In the genomic region with DNA sequence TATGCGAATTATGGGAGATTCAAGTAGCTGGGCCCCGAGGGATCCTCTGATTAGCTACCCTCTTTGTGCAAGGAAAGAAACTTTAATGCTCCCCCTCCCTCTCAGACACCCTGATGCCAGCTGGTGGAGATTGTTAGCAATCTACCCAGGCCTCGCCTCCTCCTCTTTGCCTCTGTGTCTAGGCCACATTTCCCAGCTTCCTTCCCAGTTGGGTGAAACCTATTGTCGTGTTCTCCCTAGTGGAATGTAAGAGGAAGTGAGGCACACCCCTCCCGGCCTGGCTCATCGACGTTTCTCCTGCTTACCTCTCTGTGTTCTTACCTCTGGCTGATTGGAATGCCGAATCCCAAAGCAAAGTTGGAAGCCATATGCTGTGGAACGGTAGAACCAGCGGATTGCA, we compare ENCODE assay signal across 11 mouse cellular contexts. TPM values are rescaled to one million over a fixed set of nuclear protein-coding genes. Genes with fewer than 3 reads are reported as not detected.
A peak's percentile ranks its signal among the peaks of the same experiment; 100 is the strongest.
DNase-seq lines count a peak whose midpoint lies in the region; ATAC-seq lines count a peak whose summit lies in the region.
"Had no signal": no experiment of that assay in that cellular context is flagged by ENCODE, and none has a peak within 500 bp of the region (broad histone marks: within the 10 kb centered on the region; RNA-seq: fewer than 3 reads in every experiment).

No protein-coding gene starts in this region.

- H3K27ac ChIP-seq in forebrain, embryonic 10.5 days = 0 out of 2 replicates have a peak overlapping the region, but pooled peaks have one; percentile 13
- H3K27ac ChIP-seq in forebrain, embryonic 14.5 days (ENCODE audit: low read depth, low read length) = no peak overlapping the region; the same call in 1 of the 2 replicates
- peak overlapping the region; percentile 30; the same call in 1 of the 2 replicates for H3K27ac ChIP-seq in midbrain, embryonic 13.5 days
- H3K27ac ChIP-seq in midbrain, embryonic 11.5 days (ENCODE audit: low read depth, low read length) = no peak overlapping the region
- H3K27ac ChIP-seq: hindbrain, embryonic 14.5 days had no signal

- ATAC-seq in forebrain, embryonic 14.5 days = no peak
- ATAC-seq in midbrain, embryonic 13.5 days = no peak
- no peak for ATAC-seq in midbrain, embryonic 11.5 days (ENCODE audit: low FRiP score)

- no peak for DNase-seq in forebrain, embryonic 10.5 days (ENCODE audit: extremely low spot score, low spot score)
- no peak for DNase-seq in forebrain, embryonic 14.5 days (ENCODE audit: low spot score)
- DNase-seq in midbrain, embryonic 11.5 days (ENCODE audit: low spot score, missing footprints) = no peak
- peak; percentile 53 for DNase-seq in kidney, postnatal 10 days
- DNase-seq in lung, postnatal 4 days = peak; percentile 65 to 72
- no peak for DNase-seq in layer of hippocampus, adult 18-20 months (ENCODE audit: low spot score in 2 of 2)
- no peak for DNase-seq in layer of hippocampus, postnatal 36 days
- DNase-seq: adrenal gland, postnatal 25 days; cerebellum, adult 9-10 months had no signal

- H3K4me1 ChIP-seq in forebrain, embryonic 10.5 days = peaks cover 57% of the 10 kb centered on the region
- H3K4me1 ChIP-seq in forebrain, embryonic 14.5 days (ENCODE audit: control insufficient read depth, insufficient read depth, low read length) = peaks cover 10% of the 10 kb centered on the region
- peaks cover 33% of the 10 kb centered on the region for H3K4me1 ChIP-seq in midbrain, embryonic 13.5 days (replicated peaks)
- H3K4me1 ChIP-seq in midbrain, embryonic 11.5 days (ENCODE audit: control insufficient read depth, insufficient read depth, low read length) = peaks cover 21% of the 10 kb centered on the region

- no peak overlapping the region for H3K4me3 ChIP-seq in forebrain, embryonic 10.5 days
- no peak overlapping the region for H3K4me3 ChIP-seq in forebrain, embryonic 14.5 days (ENCODE audit: low read depth, low read length)
- H3K4me3 ChIP-seq in midbrain, embryonic 13.5 days (replicated peaks) = no peak overlapping the region
- H3K4me3 ChIP-seq in midbrain, embryonic 11.5 days (ENCODE audit: low read depth, low read length) = no peak overlapping the region

- no peaks in the 10 kb centered on the region; the same call in 1 of the 2 replicates for H3K27me3 ChIP-seq in forebrain, embryonic 10.5 days (ENCODE audit: poor library complexity, severe bottlenecking)
- no peaks in the 10 kb centered on the region for H3K27me3 ChIP-seq in forebrain, embryonic 14.5 days (replicated peaks; ENCODE audit: control insufficient read depth, insufficient read depth, low read length)
- no peaks in the 10 kb centered on the region for H3K27me3 ChIP-seq in midbrain, embryonic 13.5 days
- H3K27me3 ChIP-seq in midbrain, embryonic 11.5 days (ENCODE audit: control insufficient read depth, insufficient read depth, low read length) = no peaks in the 10 kb centered on the region

- no peak overlapping the region for H3K4me2 ChIP-seq in forebrain, embryonic 14.5 days (ENCODE audit: low read length)
- H3K4me2 ChIP-seq in midbrain, embryonic 13.5 days (replicated peaks) = no peak overlapping the region
- H3K4me2 ChIP-seq in midbrain, embryonic 11.5 days = no peak overlapping the region
- H3K4me2 ChIP-seq: hindbrain, embryonic 14.5 days had no signal

- H3K9ac ChIP-seq in forebrain, embryonic 14.5 days (ENCODE audit: low read length) = no peak overlapping the region
- H3K9ac ChIP-seq in midbrain, embryonic 13.5 days (replicated peaks) = no peak overlapping the region
- no peak overlapping the region for H3K9ac ChIP-seq in midbrain, embryonic 11.5 days (ENCODE audit: low read length)
- H3K9ac ChIP-seq: hindbrain, embryonic 14.5 days had no signal

- no peaks in the 10 kb centered on the region for H3K36me3 ChIP-seq in forebrain, embryonic 10.5 days (replicated peaks)
- H3K36me3 ChIP-seq in forebrain, embryonic 14.5 days (ENCODE audit: control insufficient read depth, insufficient read depth, low read length) = no peaks in the 10 kb centered on the region
- no peaks in the 10 kb centered on the region for H3K36me3 ChIP-seq in midbrain, embryonic 13.5 days
- no peaks in the 10 kb centered on the region for H3K36me3 ChIP-seq in midbrain, embryonic 11.5 days (ENCODE audit: control insufficient read depth, insufficient read depth, low read length)

- 73% methylated on average over 10 of the region's 10 CpGs for WGBS in forebrain, embryonic 10.5 days
- 69% methylated on average over 10 of the region's 10 CpGs for WGBS in forebrain, embryonic 14.5 days
- 62% methylated on average over 10 of the region's 10 CpGs for WGBS in midbrain, embryonic 13.5 days
- 76% methylated on average over 10 of the region's 10 CpGs for WGBS in midbrain, embryonic 11.5 days

- H3K9me3 ChIP-seq in forebrain, embryonic 10.5 days = no peaks in the 10 kb centered on the region
- H3K9me3 ChIP-seq in forebrain, embryonic 14.5 days (replicated peaks; ENCODE audit: control insufficient read depth, low read length) = no peaks in the 10 kb centered on the region
- no peaks in the 10 kb centered on the region for H3K9me3 ChIP-seq in midbrain, embryonic 13.5 days
- no peaks in the 10 kb centered on the region for H3K9me3 ChIP-seq in midbrain, embryonic 11.5 days (ENCODE audit: control insufficient read depth, low read length)

RNA-seq across cellular contexts. Expression of a gene that starts 3.4 kb away (rescaled TPM):
- polyA plus RNA-seq in forebrain, embryonic 10.5 days (2016; fragmentation: Nextera tagmentation; extraction: Ambion mirVana) = 22.8 and 23.1 TPM in 2 replicates
- 14.3 and 15.0 TPM in 2 replicates for polyA plus RNA-seq in forebrain, embryonic 14.5 days (2014; fragmentation: Nextera tagmentation; extraction: Ambion mirVana)
- 17.4 and 19.2 TPM in 2 replicates for polyA plus RNA-seq in midbrain, embryonic 13.5 days (2015; fragmentation: Nextera tagmentation; extraction: Ambion mirVana)
- polyA plus RNA-seq in midbrain, embryonic 11.5 days (2014; fragmentation: Nextera tagmentation; extraction: Ambion mirVana) = 39.5 and 40.7 TPM in 2 replicates
- 10 to 100 TPM; 21.1 to 21.4 TPM for total RNA-seq in layer of hippocampus, adult 18-20 months (2021)
- total RNA-seq in layer of hippocampus, postnatal 36 days (2021) = 10 to 100 TPM; 21.8 to 26.4 TPM

Comparison
In these comparisons a context has a peak if more than half of its experiments do, and no peak if none do; other contexts are left out.
1. H3K27ac ChIP-seq: peak in forebrain, embryonic 10.5 days (single experiment) and midbrain, embryonic 13.5 days (single experiment); none in forebrain, embryonic 14.5 days (single experiment) and midbrain, embryonic 11.5 days (single experiment).
2. DNase-seq: peak in kidney, postnatal 10 days (single experiment) and lung, postnatal 4 days (2 of 2); none in forebrain, embryonic 10.5 days (single experiment), forebrain, embryonic 14.5 days (single experiment), midbrain, embryonic 11.5 days (single experiment), layer of hippocampus, adult 18-20 months (0 of 2) and layer of hippocampus, postnatal 36 days (0 of 2).